Mouse (Mus musculus): Measurements from ENCODE around the gene Dnmt3l.

DNA sequence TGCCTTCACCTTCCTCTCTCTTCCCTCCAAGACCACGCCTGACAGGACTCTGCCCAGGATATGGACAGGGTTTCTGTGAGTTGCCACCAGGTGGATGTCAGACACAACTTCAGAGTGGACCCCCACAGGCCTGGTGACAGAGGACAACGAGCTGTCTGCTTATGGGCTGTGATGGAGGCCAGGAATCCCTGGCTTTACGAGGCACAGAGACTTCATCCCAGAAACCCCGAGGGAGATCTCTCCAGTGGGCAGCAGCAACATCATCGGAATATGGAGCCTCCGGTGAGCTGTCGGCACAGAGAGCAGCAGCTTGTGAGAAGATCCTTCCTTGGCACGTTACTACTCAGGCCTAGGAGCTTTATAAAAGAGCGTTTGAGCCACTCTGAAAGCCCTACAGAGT is 36.1 kb downstream of the Dnmt3l start:
- TF ChIP-seq POLR2A (IDR thresholded peaks at IDR 0.05; ENCODE audit: low read depth, low read length): no peak
- TF ChIP-seq CTCF (IDR thresholded peaks at IDR 0.05; ENCODE audit: extremely low read depth, insufficient read length, insufficient replicate concordance, low read depth, low read length): no peak

All from small intestine, adult 2 months (tissue).